Mouse (Mus musculus) thymus, adult 2 months (tissue): ENCODE results near the gene Ing1.

ENCODE experiments used
- CTCF ChIP-seq: fragments of 200-500 bp; IDR thresholded peaks from 2 replicates; pipeline ENCODE4 v1.5.1; 2012; ENCODE audit warnings: mild to moderate bottlenecking, control low read depth, low read length, moderate library complexity, borderline replicate concordance; ENCODE audit not compliant: control insufficient read depth, poor library complexity, insufficient read depth; ENCODE audit errors: extremely low read depth
- POLR2A ChIP-seq: fragments of 200-500 bp; IDR thresholded peaks from 2 replicates; pipeline ENCODE4 v1.6.1; 2012; ENCODE audit warnings: mild to moderate bottlenecking, low read length, control low read depth, moderate library complexity; ENCODE audit not compliant: control insufficient read depth, poor library complexity, insufficient read depth; ENCODE audit errors: extremely low read depth

GRCm38 (mm10) chr8:11591837-11592236 lies 36.5 kb downstream of the Ing1 start:
- TF ChIP-seq POLR2A = no peak
- no peak for TF ChIP-seq CTCF
